Mouse (Mus musculus) MN1 (cell line): ENCODE results near the gene Eif3k.

Experiments used
- DNase-seq: peaks from one replicate; pipeline ENCODE4 v3.0.0-alpha.2; 2016; ENCODE audit warnings: low spot score

Eif3k gene

DNA sequence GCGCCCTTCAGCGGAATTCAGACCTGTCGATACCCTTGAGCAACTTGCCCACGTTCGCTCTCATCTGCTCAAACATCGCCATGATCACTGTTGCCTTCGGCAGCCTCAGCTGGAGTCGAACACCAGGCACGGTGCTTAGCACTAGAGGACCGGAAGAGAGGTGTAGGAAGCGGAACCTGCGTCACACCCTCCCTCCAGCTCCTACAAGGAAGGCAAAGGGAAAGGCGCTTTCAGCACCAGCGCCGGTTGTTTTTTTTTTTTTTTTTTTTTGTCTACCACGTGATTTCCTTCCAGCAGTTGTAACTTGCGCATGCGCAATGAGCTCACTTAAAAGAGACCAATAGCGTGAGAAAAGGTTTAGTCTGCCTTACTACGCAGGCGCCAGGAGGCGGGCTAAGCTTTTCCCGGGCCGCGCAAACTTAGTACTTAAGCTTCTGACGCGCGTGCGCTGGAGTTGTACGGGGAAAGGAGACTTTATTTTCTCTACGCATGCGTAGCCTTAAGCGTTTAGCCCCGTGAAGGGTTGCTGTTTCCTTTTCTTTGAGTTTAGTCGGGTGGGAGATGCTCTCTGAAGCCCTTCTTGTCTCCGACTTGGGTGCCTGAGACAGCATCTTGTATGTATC is at the start of gene Eif3k, which contains the start of gene Map4k1:
TSS of gene Eif3k (minus strand) at position 214 of the 623 bp plus-strand sequence.
TSS of gene Map4k1 (plus strand) at position 400 of the 623 bp plus-strand sequence.
- DNase-seq = peak; percentile 99

DNA sequence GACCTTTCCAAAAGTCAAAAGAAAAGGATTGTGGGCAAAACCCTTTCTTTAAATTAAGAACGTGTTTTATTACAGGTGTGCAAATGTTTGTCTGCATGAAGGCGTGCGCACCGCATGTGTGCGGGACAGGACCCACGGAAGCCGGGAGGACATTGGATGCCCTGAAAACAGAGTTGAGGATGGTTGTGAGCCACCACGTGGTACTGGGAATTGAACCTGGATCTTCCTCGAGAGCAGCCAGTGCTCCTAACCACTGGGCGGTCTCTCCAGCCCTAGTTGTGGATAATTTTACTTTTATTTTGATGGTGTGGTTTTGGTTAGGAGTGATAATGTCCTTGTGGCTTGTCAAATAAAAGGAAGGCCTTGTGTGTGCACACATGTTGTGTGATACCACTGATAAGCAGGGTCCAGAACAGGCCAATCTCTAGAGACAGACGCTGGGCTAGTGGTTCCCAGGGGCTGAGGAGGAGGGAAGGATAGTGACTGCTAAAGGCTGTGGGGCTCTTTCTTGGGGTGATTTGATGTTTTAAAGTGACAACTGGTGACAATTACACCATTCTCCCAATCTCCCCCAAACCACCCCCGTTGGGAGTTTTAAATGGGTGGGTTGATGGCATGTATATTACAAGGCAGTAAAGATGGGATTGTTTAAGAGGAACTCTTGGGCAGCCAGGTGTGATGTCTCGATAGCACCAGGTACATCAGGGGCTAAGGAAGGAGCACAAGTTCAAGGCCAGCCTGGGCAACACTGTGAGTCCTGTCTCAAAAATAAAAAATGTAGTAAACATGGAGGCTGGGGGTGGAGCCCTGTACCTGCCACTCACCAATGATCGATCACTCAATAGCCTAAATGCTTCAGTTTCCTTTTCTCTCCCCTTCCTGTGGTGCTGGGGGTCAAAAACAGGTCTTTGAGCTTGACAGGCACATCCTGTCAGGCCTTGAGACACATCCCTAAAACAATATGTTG is 48.3 kb upstream of the Eif3k start:
- DNase-seq = no peak

DNA sequence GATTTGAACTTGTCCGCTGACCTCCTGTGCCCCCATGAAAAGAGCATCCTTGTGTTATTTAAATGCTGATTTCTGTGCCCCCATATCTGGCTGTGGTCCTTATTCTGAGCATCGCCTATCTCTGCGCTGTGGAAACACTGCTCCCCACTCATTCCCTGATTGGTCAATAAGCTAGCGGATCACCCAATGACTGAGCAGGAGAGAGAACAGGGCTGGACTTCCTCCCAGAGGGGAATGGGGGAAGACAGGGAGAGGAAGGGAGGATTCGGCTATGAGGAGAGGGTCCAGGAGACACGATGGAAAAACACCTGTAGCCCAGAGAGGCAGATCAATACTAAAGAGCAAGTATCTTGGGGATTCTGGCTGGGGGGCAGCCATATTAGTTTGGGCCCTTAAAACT is 47.1 kb upstream of the Eif3k start:
- no peak for DNase-seq

DNA sequence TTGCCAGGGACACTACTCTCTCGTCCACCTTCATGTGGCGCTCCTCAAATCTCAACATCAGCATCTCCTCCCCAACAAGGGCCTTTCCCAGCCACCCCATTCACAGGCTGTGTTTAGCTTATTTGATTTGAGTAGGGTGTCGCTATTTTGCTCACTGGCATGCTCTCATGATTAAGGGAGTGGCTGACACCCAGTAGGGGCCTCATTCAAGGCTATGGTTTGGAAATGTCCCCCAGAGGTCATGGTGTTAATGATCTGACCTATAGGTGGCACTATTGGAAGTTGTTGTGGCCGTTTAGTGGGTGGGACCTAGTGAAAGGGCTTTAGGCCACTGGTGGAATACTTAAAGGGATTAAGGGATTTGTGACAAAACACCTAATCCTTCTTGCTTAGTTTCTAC is 45.1 kb upstream of the Eif3k start:
- DNase-seq = no peak

DNA sequence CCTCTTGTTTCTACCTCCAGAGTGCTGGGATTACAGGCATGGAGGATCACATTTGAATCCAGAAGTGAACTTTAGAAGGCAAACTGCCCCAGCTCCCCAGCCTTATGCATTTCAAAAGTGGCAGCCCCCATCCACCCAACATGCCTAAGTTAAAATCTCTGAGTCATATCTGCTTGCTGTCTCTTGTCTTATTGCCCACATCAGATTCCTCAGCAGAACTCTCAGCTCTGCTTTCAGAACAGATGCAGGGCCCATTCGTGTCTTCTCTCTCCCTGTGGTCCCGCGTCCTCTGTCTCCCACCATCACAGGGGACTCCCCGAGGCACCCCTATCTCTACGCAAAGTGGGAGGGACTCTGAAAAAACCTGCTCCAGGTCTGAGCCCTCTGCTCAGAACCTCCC is 44.5 kb upstream of the Eif3k start:
- no peak for DNase-seq

DNA sequence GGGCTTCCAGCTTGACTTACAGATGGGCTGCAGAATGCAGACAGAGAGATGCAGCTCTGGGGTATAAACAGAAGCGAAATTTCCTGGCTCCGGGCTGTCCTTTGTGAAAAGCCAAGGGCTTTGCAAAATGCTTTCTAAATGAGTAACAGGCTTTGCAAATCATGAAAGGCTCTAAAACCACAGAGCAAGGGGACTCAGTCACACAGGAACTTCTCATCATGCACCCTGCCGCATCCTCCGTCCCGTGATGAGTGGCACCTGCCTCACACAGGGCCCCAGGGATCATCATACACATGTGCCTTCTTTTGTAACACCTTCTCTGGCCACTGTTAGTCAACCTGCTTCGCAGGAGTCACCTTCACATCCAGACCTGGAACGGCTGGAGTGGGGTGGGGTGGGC is 43.9 kb upstream of the Eif3k start:
- no peak for DNase-seq

DNA sequence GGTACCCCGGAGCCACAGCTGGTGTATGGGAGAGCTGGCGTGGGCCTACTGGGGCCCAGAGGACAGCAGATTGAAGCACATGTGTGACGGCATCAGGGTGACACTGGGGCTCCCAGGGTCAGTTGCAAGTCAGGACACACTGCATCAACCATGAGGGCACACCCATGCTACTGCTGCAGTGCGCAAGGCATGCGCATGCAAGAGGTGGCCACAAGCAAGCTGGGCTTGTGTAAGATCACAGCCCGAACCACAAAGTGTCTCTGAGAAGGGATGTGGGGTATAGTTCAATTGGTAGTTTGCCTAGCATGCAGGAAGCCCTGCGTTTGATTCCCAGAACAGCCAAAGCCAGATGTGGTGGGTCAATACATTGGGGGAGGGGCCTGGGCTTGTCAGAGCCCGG is 41.9 kb upstream of the Eif3k start:
- no peak for DNase-seq

DNA sequence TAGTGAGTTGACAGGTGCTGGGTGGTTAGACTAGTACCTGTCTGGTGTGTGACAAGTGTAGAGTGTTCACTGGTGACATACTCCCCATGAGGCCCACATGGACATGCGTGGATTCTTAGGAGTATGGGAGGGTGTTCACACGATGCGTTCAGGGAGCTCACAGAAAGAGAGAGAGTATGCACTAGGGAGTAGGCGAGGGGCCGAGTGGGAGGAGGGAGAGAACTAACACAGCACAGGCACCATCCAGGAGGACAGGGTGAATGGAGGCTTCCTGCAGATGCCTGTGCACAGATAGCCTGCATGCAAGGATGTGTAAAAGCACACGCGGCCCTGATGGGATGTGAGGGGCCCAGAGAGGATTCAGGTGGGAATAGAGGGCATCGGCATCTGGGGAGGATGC is 40.8 kb upstream of the Eif3k start:
- DNase-seq = no peak

DNA sequence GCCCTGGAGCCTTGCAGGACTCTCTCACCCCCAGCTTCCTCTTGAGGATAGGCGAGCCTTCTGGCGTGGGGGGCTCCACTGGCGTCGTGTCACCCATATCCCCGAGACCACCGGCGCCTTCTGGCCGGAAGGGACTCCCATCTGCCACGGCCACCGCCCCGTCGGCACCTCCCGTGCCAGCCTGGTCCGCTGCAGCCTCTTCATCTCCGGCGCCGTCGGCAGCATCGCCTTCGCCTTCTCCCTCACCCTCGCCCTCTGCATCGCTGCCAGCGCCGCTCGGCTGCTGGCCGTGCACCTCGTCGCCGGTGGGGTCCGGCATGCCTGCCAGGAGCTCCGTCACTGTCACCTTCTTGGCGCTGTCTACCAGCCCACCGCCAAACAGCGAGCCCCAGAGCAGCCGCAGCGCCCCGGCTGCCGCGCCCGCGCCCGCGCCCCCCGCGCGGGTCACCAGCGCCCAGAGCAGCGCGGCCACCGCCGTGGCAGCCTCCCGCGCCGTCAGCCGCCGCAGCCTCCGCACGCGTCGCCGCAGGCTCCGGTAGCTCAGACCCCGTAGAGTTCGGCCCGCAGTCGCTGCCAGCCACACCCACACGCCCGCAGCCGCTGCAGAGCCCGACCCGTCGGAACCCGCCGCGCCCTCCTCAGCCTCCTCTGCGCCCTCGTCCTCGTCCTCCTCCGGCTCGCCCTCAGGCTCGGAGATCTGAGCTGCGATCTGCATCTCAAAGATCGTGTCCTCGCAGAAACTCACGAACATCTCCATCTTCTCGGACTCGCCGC is 38.0 kb upstream of the Eif3k start:
- no peak for DNase-seq

DNA sequence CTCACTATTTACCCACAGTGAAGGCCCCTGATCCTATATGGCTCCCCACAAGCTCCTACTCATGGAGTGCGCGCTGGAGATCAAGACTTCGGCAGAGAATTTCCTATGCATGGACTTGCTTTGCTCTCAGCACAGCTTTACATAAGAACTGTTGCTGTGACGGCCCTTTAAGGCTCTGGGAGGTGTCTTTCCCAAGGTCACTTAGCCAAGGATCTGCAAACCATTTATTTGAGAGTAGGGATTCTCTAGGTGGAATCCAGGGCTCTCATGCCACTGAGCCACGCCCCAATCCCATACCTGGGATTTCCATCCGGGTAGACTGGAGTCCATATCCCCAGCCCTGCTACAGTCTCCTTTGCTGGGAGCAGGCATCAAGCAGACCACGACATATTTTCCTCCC is 35.6 kb upstream of the Eif3k start:
- no peak for DNase-seq

DNA sequence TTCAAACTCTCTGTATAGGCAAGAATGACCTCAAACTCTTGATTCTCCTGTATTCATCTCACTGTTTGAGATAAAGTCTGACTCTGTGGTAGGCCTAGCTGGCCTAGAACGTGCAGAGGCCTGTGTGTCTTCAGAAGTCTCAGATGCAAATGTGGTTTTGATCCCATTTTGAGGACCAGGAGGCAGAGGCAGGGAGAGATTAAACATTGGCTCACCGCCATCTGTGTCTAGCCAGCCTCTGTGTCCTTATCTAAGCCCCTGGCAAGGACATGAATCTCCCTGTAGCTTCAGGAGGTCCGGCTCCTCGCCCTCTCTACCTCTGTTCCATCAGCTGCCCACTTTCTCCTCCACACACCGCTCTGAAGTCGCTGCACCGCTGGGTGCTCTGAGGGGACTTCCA is 34.8 kb upstream of the Eif3k start:
- DNase-seq = no peak

DNA sequence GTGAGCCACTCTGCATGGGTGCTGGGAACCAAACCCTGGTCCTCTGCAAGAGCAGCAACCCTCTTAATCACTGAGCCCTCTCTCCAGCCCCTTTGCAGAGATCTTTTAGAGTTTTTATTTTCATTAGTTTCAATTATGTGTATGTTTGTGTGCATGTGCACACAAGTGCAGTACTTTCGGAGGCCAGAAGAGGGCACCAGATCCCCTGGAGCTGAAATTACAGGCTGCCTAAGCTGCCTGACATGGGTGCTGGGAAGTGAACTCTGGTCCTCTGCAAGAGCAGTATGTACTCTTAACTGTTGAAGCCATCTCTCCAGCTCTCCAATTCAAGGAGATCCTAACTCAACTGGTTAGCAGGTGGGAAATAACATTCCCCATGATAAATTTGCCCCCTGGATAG is 33.3 kb upstream of the Eif3k start:
- DNase-seq = no peak

DNA sequence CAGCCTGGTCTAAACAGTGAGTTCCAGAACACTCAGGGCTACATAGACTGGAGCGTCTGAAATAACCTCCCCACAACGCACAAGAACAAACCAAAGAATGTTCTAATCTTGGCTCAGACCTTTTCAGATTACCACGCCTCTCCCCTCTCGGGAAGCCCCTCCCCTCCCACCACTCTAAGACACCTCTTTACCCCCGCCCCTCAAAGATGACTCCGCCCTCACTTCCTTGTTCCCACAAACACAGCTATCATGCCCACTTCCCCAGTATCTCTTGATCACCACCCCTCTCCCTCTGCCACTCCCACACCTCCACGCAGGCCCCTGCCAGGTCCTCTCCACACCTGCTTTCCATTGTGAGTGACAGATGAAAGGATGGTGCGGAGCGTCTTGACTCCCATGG is 27.1 kb upstream of the Eif3k start:
- DNase-seq = no peak

DNA sequence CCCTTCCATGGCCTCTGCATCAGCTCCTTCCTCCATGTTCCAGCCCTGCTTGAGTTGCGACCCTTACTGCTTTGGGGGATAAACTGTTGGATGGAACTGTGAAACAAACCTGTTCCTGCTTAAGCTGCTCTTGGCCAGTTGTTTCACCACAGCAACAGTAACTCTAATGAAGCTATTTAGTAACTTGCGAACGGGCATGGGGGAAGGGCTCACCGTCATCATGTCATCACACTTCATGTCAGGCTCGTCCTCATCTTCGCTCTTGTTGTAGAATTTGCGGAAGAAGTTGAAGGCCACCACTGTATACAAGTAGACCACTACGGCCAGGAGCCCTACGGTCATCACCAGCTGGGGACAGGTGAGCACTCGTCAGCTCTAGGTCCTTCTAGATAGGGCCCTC is 26.5 kb upstream of the Eif3k start:
- no peak for DNase-seq

DNA sequence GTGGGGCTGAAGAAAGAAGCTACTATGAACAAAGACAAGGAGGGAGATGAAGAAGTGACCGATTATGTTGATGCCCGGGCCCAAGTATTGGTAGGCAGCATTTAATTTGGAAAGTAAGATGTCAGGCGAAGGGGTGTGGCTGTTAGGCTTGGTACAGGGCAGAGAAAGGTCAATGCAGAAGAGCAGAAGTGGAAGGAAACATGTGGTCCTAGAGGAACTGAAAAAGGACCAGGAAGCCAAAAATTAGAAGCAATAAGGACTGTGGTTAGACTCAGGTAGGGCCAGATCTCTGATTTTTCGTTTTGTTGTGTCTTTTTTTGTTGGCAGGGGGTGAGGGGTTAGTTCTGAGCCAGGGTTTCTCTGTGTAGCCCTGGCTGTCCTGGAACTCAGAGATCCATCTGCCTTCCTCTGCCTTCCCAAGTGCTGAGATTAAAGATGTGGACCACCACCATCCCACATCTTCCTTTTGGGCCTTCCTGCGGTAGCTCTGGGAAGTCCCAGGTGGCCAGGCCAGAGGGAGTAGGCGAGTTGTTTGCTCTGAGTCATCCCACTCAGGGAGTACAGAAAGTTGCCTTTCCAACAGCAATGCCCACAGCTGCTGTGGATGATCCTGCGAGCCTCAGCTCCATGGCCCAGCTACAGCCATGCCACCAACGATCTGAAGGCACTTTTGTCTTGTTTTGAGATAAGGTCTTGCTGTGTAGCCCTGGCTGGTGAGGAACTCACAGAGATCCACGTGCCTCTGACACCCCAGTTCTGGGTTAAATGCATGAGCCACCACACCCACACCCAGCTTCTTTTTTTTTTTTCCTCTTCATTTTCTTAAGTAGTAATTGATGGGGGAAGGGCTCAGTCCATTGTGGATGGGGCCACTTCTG is 25.8 kb upstream of the Eif3k start:
- DNase-seq = peak; percentile 6

DNA sequence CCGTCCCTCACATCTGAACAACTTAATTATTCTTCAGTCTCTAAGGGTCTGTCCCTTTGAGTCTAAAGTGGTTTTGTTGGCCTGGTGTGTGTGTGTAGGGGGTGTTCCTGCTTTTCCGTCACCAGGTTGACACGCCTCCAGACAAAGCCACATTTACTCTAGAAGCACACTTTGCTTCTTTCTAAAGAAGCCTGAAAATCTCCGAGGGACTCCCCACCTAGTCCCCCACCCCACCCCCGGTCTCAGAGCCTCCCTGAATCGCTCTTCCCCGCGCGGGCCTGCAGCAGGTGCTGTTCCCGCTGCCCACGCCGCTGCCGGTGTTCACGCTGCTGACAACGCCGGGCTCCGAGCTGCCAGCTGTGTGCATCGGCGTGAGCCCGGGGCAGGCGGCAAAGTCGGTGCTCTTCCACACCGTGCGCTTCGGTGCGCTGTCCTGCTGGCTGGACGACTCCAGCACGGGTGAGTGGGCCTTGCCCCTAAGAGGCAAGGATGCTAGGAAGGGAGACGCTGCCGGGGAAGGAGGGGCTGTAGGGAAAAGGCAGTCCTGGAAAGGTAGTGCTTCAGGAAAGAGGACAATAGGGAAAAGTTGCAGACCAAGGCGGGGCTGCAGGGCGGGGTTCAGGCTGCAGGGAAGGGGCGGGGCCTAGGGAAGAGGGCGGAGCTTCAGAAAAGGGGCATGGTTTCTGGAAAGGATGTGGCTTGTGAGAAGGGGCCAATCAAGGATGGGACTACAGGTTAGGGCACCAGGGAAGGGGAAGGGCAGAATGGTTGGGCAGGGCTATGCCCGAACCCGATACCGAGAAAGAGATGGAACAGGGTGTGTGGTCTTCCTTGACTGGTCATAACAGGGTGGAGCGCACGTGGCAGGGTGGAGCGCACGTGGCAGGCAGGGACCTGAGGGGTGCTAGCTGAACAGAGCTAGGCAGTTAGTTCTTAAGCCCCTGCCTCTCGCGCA is 19.3 kb upstream of the Eif3k start:
- no peak for DNase-seq

DNA sequence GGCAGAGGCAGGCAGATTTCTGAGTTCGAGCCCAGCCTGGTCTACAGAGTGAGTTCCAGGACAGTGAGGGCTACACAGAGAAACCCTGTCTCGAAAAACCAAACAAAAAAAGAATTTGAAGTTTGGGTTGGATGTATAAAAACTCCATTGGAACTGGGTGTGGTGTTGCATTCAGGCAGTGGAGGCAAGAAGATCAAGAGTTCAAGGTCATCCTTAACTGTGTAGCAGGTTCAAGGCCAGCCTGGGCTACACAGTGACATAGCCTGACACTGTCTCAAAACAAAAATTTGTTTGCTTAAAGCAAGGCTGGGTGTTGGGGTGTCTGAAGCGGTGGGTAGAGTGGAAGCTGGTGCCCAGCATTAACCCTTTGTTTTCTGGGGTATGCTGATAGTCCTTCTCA is 11.7 kb upstream of the Eif3k start:
- DNase-seq = no peak

DNA sequence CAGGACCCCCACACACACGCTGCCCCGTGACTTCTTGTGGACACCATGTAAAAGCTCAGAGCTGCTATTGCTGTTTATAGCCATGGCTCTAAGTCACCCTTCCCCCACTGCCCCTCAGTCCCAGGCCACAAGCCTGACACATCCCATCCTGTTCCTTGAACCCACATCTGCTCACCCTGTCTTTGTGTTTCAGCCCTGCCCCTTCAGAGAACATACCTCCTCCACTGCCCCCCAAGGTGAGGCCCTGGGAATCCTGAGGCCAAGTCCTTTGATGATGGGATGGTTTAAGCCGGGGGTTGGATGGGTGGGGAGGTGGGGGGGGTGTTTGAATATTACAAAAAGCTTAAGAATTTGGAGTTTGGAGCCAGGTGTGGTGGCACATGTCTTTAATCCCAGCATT is 11.3 kb upstream of the Eif3k start:
- no peak for DNase-seq

DNA sequence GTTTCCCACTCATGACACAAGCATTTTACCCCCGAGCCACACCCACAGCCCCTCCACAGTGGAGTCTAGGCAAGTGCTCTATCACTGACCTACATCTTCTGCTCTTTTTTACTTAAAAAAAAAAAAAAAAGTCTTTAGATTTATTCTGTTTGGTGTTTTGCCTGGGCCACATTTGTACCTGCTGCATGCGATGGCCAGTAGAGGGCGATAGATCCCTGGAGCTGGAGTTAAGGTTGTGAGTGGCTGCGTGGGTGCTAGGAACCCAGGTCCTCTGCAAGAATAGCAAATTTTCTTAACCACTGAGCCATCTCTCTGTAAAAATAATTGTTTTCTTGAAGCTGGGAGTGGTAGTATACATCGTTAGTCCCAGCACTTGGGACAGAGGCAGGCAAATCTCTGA is 10.0 kb upstream of the Eif3k start:
- DNase-seq = no peak

DNA sequence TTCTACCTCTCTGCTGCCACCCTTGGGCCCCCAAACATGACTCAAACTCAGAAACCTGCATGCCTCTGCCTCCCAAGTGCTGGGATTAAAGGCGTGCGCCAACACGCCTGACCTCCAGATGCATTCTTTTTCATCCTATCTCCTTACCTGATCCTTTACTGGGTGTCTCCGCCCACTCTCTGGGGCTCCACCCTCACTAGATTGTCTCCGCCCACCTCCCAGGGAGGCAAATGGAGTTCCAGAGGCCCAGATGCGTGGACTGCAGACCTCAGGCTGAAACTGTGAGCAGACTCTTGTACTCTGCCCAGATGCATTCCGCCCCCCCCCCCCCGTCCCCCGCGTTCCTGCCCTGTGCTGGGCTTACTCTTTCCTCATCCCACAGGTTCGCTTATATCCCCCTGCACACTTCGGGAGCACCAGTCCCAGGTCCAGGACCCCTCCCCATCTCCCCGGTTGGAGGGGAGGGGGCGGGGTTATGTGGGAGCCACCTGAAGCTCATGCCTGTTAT is 9.2 kb upstream of the Eif3k start:
- DNase-seq = no peak
